Mouse (Mus musculus): ENCODE results near the gene Shc4.

Gene Shc4

GRCm38 (mm10) chr2:125644912-125645311, 79.0 kb downstream of the Shc4 start:
- no peak for DNase-seq (ENCODE audit: low read depth, low spot score)

- DNase-seq (ENCODE audit: low read depth, low spot score), result no peak
Observed at GRCm38 (mm10) chr2:125637331-125637730, 86.6 kb downstream of the Shc4 start.

- DNase-seq (ENCODE audit: low read depth, low spot score), result no peak
Observed at GRCm38 (mm10) chr2:125630010-125630409, 93.9 kb downstream of the Shc4 start.

GRCm38 (mm10) chr2:125628487-125628886, 95.5 kb downstream of the Shc4 start:
- no peak for DNase-seq (ENCODE audit: low read depth, low spot score)

GRCm38 (mm10) chr2:125626536-125626935, 97.4 kb downstream of the Shc4 start:
- DNase-seq (ENCODE audit: low read depth, low spot score), result no peak

- peak; percentile 96 for DNase-seq (ENCODE audit: low read depth, low spot score)
Observed at GRCm38 (mm10) chr2:125624837-125625351, 99.1 kb downstream of the Shc4 start, which contains the start of gene Cep152. Gene Cep152 (minus strand): TSS chr2:125625113.

GRCm38 (mm10) chr2:125624127-125624685, 99.7 kb downstream of the Shc4 start:
- no peak for DNase-seq (ENCODE audit: low read depth, low spot score)

GRCm38 (mm10) chr2:125623211-125623610, 100.7 kb downstream of the Shc4 start:
- no peak for DNase-seq (ENCODE audit: low read depth, low spot score)

GRCm38 (mm10) chr2:125620213-125620907, 103.6 kb downstream of the Shc4 start:
- peak; percentile 65 for DNase-seq (ENCODE audit: low read depth, low spot score)

GRCm38 (mm10) chr2:125615858-125616424, 108.0 kb downstream of the Shc4 start:
- no peak for DNase-seq (ENCODE audit: low read depth, low spot score)

GRCm38 (mm10) chr2:125615440-125615839, 108.5 kb downstream of the Shc4 start:
- DNase-seq (ENCODE audit: low read depth, low spot score), result no peak

- no peak for DNase-seq (ENCODE audit: low read depth, low spot score)
Observed at GRCm38 (mm10) chr2:125606220-125606845, 117.6 kb downstream of the Shc4 start.

GRCm38 (mm10) chr2:125604646-125605045, 119.3 kb downstream of the Shc4 start:
- DNase-seq (ENCODE audit: low read depth, low spot score), result peak; percentile 50

- DNase-seq (ENCODE audit: low read depth, low spot score), result no peak
Observed at GRCm38 (mm10) chr2:125602970-125603369, 121.0 kb downstream of the Shc4 start.

- DNase-seq (ENCODE audit: low read depth, low spot score), result no peak
Observed at GRCm38 (mm10) chr2:125598958-125599357, 125.0 kb downstream of the Shc4 start.

- no peak for DNase-seq (ENCODE audit: low read depth, low spot score)
Observed at GRCm38 (mm10) chr2:125598251-125598650, 125.7 kb downstream of the Shc4 start.

- no peak for DNase-seq (ENCODE audit: low read depth, low spot score)
Observed at GRCm38 (mm10) chr2:125594786-125595185, 129.2 kb downstream of the Shc4 start.

- no peak for DNase-seq (ENCODE audit: low read depth, low spot score)
Observed at GRCm38 (mm10) chr2:125594072-125594471, 129.9 kb downstream of the Shc4 start.

GRCm38 (mm10) chr2:125591895-125592294, 132.1 kb downstream of the Shc4 start:
- DNase-seq (ENCODE audit: low read depth, low spot score), result no peak

GRCm38 (mm10) chr2:125589287-125589686, 134.7 kb downstream of the Shc4 start:
- no peak for DNase-seq (ENCODE audit: low read depth, low spot score)

- DNase-seq (ENCODE audit: low read depth, low spot score), result no peak
Observed at GRCm38 (mm10) chr2:125581081-125581480, 142.9 kb downstream of the Shc4 start.

GRCm38 (mm10) chr2:125577670-125578069, 146.3 kb downstream of the Shc4 start:
- DNase-seq (ENCODE audit: low read depth, low spot score), result no peak

All from forelimb bud, embryonic 11.5 days (tissue).